Mouse (Mus musculus) embryonic fibroblast, embryonic 13.5 days (primary cell): ENCODE results near the gene Cbwd1. TPM values are rescaled to one million over a fixed set of nuclear protein-coding genes. Genes with fewer than 3 reads are reported as not detected.

Experiments
- H3K27ac ChIP-seq: 2 replicates; pipeline ENCODE4 v1.5.1; 2012; ENCODE audit warnings: low read length, control low read depth, inconsistent platforms; ENCODE audit not compliant: insufficient read depth
- H3K4me1 ChIP-seq: 2 replicates; pipeline ENCODE4 v1.6.1; 2011; ENCODE audit warnings: low read length; ENCODE audit not compliant: control insufficient read depth, insufficient read depth
- H3K4me3 ChIP-seq: 2 replicates; pipeline ENCODE4 v1.5.1; 2011; ENCODE audit warnings: mild to moderate bottlenecking, control low read depth, low read length; ENCODE audit not compliant: insufficient read depth
- CTCF ChIP-seq: IDR thresholded peaks from 2 replicates; pipeline ENCODE4 v1.5.1; 2011; ENCODE audit warnings: mild to moderate bottlenecking, control low read depth, low read length, moderate library complexity, borderline replicate concordance; ENCODE audit not compliant: insufficient read depth
- POLR2A ChIP-seq: IDR thresholded peaks from 2 replicates; pipeline ENCODE4 v1.6.1; 2011; ENCODE audit warnings: low read depth, mild to moderate bottlenecking, control low read depth, low read length, moderate library complexity
- polyA plus RNA-seq: library from polyadenylated mRNA; stranded (reverse); fragments of >200 nt; gene quantifications from 2 replicates; pipeline ENCODE4 v1.2.4, GENCODE M21; 2011; ENCODE audit warnings: low read depth; ENCODE audit not compliant: missing spikeins, insufficient read length

Gene Cbwd1
- polyA plus RNA-seq: 16.6 and 17.6 TPM in 2 replicates

DNA sequence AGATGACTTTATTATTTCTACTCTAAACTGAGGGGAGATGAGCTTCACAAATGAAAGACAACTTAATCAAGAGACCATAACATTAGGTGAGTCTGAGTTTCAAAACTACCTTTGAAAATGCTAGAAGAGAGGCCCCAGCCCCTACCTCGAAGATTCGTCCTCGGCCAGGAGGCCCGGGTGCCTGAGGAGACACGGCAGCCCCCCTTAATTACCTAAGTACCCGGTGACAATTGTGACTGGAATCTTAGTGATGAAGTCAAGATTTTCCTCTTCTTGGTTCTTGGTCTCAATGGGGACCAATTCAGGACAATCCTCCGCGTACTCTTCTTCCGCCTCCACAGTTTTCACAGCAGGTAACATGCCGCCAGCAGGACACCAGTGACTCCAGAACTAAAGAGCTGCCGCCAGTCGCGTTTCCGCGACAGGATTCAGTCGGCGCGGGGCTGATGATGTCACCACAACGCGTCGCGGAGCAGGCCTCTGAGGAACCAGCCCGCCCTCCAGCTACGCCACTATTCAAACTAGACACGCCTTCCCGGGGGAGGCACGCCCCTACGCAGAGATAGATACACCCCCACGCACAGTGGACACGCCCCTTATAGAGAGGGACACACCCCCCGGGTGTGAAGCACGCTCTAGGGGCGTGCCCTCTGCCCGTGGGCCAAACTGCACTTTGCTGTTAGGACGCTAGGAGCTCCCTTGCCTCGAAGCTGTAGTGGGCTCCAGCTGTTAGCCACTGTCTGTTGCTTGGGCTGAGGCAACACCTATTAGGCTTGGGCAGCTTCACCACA, at the start of gene Cbwd1:
TSS of gene Cbwd1 (minus strand) at position 439 of the 791 bp plus-strand sequence.
- Histone ChIP-seq H3K4me3 (peak within 1 kb of the TSS; percentile 79), H3K4me1 (no peaks in the 10 kb centered on the region), H3K27ac (no peak within 1 kb of the TSS)
- TF ChIP-seq CTCF (peak; percentile 93), POLR2A (peak; percentile 91)

DNA sequence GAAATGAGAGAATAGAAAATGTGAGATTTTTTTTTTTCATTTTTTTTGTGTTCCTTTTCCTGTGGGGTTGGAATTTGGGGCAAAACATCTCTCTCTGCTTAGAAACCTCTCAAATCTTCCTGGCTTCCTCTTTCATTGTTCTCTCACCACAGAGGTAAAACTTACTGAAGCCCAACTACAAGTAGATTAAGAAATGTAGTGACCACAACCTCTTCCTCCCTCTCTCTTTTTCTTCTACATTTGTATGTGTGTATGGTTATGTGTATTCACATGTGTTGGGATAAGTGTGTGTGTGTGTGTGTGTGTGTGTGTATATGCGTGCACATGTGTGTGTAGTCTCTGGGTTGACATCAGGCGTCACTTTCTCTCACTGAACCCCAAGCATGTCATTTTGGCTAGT, 47.1 kb upstream of the Cbwd1 start:
- Histone ChIP-seq H3K4me3 (no peak overlapping the region), H3K27ac (no peak overlapping the region), H3K4me1 (no peaks in the 10 kb centered on the region)
- no peak for TF ChIP-seq POLR2A
- TF ChIP-seq CTCF: no peak

DNA sequence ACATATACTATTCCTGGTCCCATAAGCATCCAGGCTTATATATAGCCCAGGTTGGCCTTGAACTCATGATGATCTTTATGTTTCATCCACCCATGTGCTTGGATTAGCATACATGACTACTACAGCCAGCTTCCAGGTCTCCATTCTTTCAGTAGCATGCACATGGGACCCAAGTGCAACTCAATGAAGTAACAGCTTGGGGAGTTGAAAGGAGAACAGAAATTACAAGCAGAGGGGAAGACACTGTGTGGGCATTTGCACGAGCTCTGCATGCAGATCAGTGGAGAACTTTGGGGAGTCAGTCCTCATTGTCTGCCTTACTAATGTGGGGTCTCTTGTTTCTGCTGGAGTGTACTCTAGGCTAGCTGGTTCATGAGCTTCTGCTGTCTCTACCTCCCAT, 45.3 kb upstream of the Cbwd1 start:
- H3K4me3 ChIP-seq: no peak overlapping the region
- TF ChIP-seq POLR2A: no peak
- no peak for TF ChIP-seq CTCF
- H3K4me1 ChIP-seq: no peaks in the 10 kb centered on the region
- H3K27ac ChIP-seq: no peak overlapping the region

DNA sequence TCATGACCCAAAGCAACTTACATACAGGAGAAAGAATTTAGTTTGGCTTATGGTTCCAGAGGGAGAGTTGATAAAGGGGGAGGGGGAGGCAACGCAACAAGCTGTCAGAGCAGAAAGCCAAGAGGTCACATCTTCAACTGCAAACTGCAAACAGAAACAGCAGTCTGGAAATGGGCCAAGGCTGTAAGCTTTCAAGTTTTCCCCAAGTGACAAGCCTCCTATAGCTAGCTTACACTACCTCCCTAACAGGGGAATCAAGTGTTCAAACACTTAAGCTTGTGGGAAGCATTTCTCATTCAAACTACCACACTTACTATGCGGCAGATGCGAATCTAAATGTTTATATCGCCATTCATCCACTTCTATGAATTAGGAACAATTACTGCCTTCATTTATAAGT, 42.4 kb upstream of the Cbwd1 start:
- Histone ChIP-seq H3K4me3 (no peak overlapping the region), H3K27ac (no peak overlapping the region)
- no peak for TF ChIP-seq CTCF

DNA sequence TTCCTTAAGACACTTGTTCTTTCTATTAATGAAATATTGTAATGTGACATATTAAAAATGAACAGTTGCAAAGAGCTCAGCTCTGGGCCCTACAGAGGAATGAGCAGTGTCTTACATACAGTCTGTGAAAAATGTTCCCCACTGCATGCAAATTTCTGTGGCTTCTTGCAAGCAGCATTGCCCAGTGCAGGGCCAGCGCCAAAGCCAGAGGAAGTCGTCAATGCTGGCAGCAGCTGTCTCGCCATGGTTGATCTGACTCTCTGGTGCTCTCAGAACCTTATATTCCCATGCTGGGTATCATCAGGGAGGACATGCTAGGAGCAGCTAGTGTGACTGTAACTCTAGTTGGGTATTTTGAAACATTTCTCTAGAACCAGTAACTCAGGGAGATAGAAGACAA, 41.4 kb upstream of the Cbwd1 start:
- Histone ChIP-seq H3K4me1 (no peaks in the 10 kb centered on the region), H3K4me3 (no peak overlapping the region), H3K27ac (no peak overlapping the region)
- TF ChIP-seq CTCF (no peak), POLR2A (no peak)

More for the DNA sequence above, 42.4 kb upstream of the Cbwd1 start:
- no peaks in the 10 kb centered on the region for H3K4me1 ChIP-seq

DNA sequence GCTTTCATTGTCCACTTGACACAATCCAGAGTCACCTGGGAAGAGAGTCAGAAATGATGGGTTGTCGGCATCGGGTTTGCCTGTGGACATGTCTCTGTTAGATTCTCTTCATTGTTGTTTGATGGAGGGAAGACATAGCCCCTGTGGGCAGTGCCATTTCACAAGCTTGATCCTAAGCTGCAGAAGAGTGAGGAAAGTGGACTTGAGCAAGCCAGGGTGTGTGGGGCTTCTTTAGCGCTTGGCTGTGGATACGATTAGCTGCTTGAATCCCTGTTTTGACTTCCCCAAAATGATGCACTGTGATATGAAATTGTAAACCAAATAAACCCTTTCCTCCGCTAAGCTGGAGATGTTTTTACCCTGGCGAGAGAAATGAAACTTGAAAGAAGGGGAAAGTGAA, 40.6 kb upstream of the Cbwd1 start:
- TF ChIP-seq CTCF: no peak
- no peak for TF ChIP-seq POLR2A

DNA sequence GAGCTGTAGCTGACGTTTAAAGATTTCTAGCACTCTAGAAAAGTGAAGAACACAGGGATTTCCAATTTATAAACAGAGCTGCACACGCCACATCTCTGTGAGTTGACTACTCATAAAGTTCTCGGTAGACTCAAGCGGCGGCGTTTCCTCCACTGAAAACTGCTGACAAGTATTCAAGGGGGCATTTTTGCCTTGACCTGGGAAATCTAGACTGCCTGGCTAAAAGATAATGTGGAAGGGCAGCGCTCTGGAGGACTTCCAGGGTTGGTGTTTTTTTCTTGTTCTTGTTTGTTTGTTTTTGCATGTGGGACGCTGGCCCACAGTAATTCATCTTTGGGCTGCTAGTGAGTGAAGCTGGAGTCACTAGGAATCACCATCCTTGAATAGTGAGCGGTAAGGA, 38.7 kb upstream of the Cbwd1 start:
- H3K4me1 ChIP-seq: peaks cover 3% of the 10 kb centered on the region; the same call in 1 of the 2 replicates
- H3K4me3 ChIP-seq: peak overlapping the region; percentile 48; the same call in 1 of the 2 replicates
- TF ChIP-seq POLR2A: no peak
- TF ChIP-seq CTCF: no peak
- no peak overlapping the region for H3K27ac ChIP-seq

More for the DNA sequence above, 40.6 kb upstream of the Cbwd1 start:
- H3K4me1 ChIP-seq: no peaks in the 10 kb centered on the region
- H3K27ac ChIP-seq: no peak overlapping the region
- H3K4me3 ChIP-seq: no peak overlapping the region

DNA sequence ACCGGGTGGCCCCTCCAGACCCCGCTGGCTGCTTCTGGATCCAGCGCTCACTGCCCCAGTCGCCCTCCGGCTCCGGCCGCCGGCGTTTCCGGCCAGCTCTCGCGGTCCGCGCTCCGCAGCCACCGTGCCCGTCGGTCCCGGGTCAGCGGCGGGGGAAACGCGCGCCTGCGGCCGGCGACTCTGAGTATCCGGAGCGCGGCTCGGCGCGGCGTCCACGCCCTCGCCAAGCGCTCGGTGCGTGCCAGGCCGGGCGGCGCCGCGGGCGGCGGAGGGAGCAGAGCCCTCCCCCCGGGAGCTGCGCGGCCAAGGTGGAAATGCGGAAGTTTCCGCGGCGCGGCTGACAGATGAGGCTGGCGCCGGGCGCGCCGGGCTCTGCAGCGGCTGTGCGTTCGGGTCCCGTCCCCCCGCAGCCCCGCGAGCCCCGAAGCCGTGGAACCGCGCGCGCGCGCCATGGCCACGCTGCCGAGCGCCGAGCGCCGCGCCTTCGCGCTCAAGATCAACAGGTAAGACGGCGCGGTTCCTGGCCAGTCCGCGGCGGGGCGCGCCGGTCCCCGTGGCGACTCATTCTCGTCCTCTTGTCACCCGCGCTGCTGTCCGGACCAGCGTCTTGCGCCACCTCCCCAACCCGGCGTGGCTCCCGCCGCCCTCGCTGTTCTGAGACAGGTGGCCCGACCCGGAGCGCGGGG, 37.9 kb upstream of the Cbwd1 start, which contains the start of gene Dock8:
TSS of gene Dock8 (plus strand) at position 334 of the 686 bp plus-strand sequence.
- TF ChIP-seq CTCF (0 out of 2 replicates have a peak, but pooled peaks have one; percentile 5), POLR2A (no peak)
- peaks cover 4% of the 10 kb centered on the region; the same call in 1 of the 2 replicates for H3K4me1 ChIP-seq
- no peak within 1 kb of the TSS for H3K27ac ChIP-seq

DNA sequence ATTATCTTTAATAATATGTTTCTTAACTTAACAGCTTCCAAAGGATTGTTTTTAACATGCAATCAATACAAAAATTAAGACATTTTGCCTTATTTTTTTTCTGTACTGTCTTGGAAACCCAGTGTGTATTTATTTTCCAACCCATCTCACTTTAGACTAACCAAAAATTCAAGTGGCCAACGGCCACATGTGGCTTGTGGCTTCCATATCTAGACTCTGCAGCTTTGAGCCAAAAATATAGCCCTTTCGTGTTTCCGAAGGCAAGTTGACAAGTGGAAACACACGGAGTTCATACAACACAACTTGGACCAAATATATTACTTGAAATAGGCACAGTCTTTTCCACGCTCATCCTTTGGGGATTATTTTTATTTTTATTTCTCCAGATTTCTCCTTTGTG, 37.2 kb upstream of the Cbwd1 start:
- H3K4me3 ChIP-seq: no peak overlapping the region
- H3K27ac ChIP-seq: no peak overlapping the region
- TF ChIP-seq CTCF (no peak), POLR2A (no peak)
- peaks cover 7% of the 10 kb centered on the region; the same call in 1 of the 2 replicates for H3K4me1 ChIP-seq

More for the DNA sequence above, 37.9 kb upstream of the Cbwd1 start, which contains the start of gene Dock8:
- peak within 1 kb of the TSS; percentile 48 for H3K4me3 ChIP-seq
